Mouse (Mus musculus): ENCODE measurements around the gene Peli2. TPM values are rescaled to one million over a fixed set of nuclear protein-coding genes. Genes with fewer than 3 reads are reported as not detected.
A peak's percentile ranks its signal among the peaks of the same experiment; 100 is the strongest.

Peli2 gene
- total RNA-seq, 1 experiment from 2014 or later: 27.7 TPM

GRCm38 (mm10) chr14:48293498-48293897, 172.9 kb downstream of the Peli2 start:
- DNase-seq: no peak

DNA sequence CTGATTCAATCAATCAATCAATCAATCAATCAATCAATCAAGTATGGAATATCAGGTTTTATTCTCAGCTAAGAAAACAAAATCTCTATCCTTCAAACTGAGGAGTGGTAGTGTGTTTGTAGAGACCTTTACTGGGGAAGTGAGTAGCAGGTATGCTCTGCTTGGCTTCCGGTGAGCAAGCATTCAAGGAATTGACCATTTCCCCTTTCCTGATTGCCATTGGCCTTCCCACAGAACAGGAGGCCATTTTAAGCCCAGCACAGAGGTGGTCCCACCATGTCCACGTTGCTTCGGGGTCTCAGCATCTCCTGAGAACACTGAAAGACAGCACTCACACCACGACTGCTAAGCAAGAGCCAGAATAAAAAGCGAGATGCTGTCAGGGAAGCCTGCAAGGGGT, 174.8 kb downstream of the Peli2 start:
- no peak for DNase-seq

GRCm38 (mm10) chr14:48295815-48296271, 175.2 kb downstream of the Peli2 start:
- no peak for DNase-seq

DNA sequence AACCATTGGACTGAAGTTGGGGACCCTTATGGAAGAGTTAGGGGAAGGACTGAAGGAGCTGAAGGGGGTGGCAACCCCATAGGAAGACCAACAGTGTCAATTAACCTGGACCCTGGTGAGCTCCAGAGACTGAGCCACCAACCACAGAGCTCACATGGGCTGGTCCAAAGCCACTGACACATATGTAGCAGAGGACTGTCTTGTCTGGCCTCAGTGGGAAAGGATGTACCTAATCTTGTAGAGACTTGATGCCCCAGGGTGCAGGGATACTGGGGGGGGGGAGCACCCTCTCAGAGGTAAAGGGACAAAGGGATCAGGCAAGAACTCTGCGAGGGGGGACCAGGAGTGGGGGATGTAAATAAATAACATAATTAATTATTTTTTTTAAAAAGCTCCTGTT, 176.2 kb downstream of the Peli2 start:
- no peak for DNase-seq

DNA sequence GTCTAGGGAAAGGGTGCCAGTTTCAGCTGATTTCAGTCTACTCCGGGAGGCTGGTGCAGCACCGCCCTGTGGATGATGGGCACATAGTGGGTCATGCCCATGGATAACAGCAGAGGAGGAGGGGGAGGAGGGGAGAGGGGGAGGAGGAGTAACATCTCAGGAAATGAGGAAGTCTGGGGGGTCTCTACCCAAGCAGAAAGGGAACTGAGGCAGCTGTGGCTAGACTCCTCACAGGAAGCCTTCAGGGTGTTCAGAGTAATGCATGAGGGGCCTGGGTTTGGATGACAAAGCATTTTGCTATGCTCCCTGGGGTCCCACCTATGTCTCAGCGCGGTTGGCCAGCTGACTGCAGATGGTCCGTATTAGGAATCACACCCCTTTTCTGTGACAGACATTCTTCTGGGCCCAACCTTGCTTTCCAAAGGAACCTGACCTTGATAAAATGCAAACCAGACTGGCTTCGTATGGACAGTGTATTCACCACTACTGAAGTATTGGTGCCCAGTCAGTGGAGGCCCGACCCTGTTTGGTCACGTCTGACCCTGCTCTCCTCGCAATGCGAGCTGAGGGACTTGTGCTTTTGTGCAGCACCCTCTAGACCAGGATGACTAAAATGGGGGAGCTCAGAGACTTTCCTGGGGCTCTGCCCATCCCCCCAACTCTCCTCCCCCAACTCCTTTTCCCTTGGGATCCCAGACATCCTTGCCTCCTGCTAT, 182.0 kb downstream of the Peli2 start:
- DNase-seq: no peak

GRCm38 (mm10) chr14:48303235-48303634, 182.6 kb downstream of the Peli2 start:
- no peak for DNase-seq

DNA sequence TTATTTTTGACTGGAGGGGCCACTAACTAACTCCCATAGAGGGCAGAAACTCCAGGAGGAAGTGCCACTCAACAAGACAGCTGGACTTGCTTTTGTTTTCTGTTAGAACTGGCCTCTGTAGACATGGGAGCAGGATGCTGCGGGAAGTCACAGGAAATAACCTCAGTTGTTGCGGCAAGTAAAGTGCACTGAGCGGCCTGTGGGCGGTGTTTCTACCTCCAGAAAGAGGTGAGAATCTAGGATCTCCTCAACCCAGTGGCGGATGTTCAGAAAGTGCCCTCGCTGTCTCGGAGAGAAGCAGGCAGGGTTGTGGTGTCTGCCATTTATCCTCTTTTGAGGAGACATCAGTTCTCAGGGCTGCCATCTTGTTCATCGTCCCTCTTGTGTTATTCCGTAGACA, 183.2 kb downstream of the Peli2 start:
- no peak for DNase-seq

GRCm38 (mm10) chr14:48313234-48313633, 192.6 kb downstream of the Peli2 start:
- no peak for DNase-seq

DNA sequence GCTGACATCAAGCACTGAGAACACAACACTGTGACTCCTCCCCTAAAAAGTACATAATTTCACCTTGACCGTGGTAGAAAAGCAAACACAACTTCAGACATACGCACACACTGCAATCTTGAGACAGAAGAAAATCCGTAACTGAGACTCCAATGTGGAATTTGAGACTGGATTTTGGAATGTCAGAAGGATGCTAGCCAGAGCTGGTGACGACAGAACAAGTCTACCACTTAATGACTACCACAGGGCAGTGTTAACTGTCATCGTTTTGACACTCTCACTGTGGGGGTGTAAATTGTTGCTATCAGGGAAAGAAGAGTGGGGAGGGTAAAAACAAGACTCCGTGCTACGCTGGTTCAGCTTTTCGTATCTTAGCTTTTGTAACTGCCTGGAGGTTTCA, 195.8 kb downstream of the Peli2 start:
- DNase-seq: no peak

DNA sequence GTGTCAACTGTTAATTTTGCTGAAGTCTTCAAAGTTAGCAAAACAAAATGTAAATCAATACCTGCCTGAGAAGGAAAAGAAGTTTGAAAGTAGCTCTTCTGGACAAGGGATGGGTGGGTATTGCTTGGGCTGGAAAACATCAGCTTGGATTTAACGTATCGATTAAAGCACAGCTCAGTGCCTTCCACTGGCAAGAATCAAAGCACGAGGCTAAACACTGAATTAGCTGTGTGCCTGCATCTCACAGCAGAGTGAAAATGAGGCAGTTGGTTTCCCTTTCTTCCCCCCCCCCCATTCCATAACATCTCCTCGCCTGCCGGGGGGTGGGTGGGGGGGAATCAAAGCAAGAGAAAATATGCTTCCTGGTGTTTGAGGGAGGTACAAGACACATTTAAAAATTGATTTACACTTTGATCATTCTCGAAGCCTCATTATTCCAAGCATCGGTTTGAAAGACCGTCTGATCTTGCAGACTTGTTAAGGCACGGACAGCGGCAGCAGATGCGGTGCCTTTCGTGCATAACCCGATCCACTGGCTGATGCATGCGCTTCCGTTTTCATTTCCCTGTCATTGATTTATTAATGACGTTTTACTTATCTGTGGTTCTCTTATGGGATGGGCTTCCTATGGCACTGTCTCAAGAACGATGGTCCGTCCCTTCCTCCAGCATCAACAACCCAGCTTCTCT, 203.3 kb downstream of the Peli2 start:
- DNase-seq: no peak

DNA sequence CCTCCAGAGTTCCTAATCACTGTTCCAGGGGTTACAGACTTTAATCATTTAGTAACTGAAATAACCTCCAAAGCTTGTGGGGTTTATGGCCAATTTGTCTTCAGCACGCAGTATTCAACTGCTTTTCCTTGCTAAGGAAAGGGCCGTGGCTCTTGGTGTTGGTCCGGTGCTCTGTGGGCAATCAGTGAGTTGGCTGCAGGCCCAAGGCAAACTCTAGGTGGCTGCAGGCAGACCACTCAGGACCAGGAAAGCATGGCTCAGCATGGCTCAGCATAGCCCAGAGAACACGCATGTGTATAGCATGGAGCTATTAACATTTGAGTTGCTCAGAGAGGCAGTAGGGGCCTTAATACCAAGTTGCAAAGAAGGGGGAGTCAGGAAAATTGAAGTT, 203.8 kb downstream of the Peli2 start:
- no peak for DNase-seq

GRCm38 (mm10) chr14:48327746-48328145, 207.1 kb downstream of the Peli2 start:
- no peak for DNase-seq

- peak; percentile 18 for DNase-seq
Observed at GRCm38 (mm10) chr14:48329716-48330365, 209.2 kb downstream of the Peli2 start.

All from adrenal gland, postnatal 25 days (tissue).